Mouse (Mus musculus) spleen, postnatal 4 days (tissue): Measurements from ENCODE around the gene Hist2h2aa1.
A peak's percentile ranks its signal among the peaks of the same experiment; 100 is the strongest.
"Not testable (repeated sequence)": the region's sequence is repeated elsewhere in the genome, so short reads cannot be mapped to it uniquely, and the experiment has no call there.

ENCODE experiments used
- DNase-seq, 2 experiments: peaks; one replicate each; pipeline ENCODE4 v3.0.0; 2022; ENCODE audit warnings: low spot score in 2 of 2

The Hist2h2aa1 gene

DNA sequence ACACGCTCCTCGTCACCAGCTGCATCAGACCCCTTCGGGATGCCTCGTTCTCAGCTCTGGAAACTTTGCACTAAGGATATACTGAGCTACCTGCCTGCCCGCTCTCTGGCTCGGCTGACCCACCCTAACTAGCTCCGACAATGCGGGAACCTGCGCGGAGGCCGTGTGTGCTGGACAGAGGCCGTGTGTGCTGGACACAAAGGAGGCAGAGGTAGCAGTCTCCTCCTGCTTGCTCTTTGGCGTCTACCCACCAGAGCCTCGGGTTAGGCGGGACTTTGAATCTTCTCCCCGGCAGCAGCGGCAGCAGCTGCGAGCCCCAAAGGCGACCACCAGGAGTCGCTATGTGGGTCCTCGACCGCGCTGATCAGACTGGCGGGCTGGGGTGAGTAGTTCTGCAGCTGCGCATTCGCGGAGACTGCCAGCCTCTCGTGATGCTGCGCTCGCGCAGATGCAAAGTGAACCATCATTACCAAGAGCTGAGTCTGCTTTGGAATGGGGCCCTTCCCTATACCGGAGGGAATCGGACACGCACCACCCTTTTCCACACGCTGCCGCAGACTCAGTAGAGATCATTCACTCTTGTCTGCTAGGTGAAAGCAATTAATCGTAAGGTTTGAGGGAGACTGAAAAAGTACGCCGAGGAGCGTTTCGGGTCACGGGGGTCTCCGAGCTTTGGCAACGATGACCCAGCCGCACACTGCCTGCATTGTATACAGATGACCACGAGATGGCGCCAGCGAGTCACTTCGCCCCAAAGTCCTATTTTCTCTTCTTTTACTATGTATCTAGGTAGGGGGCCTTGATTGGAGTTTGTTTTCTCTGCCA, 32.7 kb downstream of the Hist2h2aa1 start:
- DNase-seq, result peak; percentile 95 to 98

DNA sequence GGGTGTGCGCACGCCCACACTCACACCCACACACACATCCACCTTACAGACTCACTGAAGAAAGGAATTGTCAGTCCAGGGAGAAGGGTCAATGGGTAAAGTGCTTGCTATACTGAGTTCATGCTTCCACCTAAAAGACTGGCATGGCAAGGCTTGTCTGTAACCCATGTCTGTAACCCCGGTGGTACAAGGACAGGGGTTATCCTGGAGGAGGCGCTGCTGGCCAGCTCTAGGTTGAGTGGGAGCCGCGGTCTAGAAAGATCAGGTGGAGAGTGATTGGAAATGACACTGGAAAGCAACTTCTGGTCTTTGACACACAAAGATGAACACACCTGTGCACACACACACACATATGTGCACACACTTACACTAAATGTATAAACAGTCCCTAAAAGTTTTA, 35.4 kb downstream of the Hist2h2aa1 start:
- no peak for DNase-seq

DNA sequence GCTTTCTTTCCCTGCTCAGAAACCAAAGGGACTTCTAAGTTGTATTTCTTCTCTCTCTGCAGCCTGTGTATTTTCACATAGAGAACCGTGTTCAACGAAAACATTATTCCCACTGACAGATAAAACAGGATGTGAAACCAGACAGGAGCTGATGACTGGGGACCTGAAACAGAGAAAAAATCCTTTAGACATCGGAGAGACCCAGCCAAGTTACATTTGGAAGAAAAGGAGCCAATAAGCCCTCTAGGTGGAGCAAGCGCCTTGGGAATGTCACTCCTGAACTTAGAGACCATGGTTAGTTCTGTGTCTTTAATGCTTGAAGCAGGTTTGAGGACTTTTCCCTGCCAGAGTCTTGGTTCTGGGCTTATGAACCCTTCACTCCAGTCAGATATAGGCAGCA, 39.2 kb downstream of the Hist2h2aa1 start:
- DNase-seq, result no peak

DNA sequence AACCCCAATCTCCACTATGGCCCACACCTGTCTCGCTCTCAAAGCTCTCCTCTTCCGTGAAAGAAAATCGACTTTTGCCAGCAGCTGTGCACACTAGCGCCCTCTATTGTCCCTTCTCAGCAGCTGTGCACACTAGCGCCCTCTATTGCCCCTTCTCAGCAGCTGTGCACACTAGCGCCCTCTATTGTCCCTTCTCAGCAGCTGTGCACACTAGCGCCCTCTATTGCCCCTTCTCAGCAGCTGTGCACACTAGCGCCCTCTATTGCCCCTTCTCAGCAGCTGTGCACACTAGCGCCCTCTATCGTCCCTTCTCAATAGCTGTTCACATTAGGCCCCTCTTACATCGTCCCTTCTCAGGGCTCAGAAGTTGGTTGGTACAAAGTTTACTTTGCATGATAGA, 42.0 kb downstream of the Hist2h2aa1 start:
- not testable (repeated sequence) for DNase-seq

DNA sequence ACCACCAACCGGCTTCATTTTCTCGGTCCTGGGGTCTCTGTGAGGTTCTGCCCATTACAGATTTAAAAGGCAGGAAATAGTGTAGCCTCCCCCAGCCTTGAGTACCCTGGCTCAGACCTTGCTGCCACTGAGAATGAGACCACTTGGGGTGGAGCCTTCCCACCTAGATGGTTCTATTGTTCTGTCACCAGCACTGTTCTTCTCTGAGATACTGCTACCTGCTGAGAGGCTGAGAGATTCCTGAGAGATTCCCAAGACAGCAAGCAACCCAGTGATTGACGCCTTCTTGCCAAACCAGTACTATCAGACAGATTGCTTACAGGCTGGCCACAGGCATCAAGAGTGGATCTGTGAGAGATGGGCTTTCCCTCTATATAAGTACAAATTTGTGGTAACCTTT, 43.9 kb downstream of the Hist2h2aa1 start:
- no peak for DNase-seq

DNA sequence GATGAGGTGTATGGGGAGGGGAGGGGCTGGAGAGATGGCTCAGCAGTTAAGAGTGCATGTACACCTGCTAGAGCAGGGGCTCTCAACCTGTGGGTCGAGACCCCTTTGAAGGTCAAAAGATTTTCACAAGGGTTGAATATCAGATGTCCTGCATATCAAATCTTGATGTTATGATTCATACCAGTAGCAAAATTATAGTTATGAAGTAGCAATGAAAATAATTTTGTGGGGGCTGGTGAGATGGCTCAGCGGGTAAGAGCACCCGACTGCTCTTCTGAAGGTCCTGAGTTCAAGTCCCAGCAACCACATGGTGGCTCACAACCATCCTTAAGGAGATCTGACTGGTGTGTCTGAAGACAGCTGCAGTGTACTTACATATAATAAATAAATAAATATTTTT, 45.4 kb downstream of the Hist2h2aa1 start:
- DNase-seq, result not testable (repeated sequence)

DNA sequence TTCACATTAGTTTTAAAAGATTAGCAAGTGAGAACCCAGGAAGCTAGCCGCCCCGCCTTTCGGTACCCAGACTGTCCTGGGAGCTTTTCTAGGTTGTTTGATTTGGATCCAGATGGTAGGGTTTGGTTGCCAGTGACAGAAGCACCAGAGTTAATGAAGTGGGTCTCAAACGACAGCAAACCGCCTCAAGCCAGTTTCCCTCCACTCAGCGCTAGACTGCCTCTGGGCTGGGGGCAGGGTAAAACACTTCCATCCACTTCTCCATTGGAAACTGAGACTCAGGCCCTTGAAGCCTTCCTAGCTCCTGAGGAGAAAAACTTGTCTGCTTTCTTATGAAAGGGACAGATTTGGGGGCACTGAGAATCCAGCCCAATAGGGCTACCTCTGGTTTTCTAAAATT, 47.3 kb downstream of the Hist2h2aa1 start:
- no peak for DNase-seq

DNA sequence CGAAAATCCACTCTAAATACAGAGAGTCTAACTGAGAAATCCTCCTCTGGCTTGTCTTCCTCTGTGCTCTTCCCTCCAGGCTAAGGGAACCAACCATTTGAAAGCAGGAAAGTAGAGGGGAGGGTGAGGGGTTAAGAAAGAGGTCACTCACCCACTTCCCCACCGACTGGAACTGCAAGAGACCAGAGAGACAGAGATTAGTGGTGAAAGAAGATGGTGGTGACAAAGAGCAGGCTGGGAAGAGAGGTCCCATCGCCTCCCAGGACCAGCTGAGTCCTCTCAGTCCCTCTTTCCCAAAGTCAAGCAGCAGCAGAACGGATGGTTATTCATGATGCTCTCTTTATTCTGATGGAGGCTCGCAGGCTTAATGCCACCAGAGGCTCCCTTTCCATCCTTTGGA, 48.1 kb downstream of the Hist2h2aa1 start:
- DNase-seq, result no peak

DNA sequence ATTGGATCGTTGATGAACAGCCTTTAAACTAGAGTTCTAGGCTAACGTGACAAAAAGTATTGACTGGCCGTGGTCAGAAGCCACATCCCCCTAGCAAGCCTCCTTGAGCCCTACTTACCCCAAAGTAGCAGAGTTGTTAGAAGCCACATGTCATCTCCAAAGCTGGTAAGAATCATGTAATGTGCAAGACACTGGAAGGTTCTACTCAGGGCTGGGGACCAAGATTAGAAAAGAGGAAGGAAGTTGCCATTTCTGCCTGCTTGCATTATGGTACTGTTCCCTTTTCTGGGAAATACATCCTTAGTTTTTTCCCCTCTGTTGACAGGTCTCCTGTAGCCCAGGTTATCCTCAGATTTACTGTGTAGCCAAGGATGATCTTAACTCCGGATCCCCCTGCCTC, 48.5 kb downstream of the Hist2h2aa1 start, which contains the start of gene Fcgr1:
Gene Fcgr1 (minus strand): TSS at position 183 of the 400 bp plus-strand sequence.
- no peak for DNase-seq
